Mouse (Mus musculus) T-helper 2 cell (primary cell): ENCODE results near the gene Tbc1d22a.
"Not testable (repeated sequence)": the region's sequence is repeated elsewhere in the genome, so short reads cannot be mapped to it uniquely, and the experiment has no call there.

Experiments used
- in situ Hi-C: fragments of 300-600 bp; cut with MboI, MseI; formaldehyde crosslinking; loops from one replicate; pipeline ENCODE4 v1.15.1; 2025; ENCODE audit warnings: high pct_unique_total_duplicates

The Tbc1d22a gene

GRCm38 (mm10) chr15:86201696-86202330 lies 12.4 kb upstream of the Tbc1d22a start:
- in situ Hi-C loops, result no loop called here

DNA sequence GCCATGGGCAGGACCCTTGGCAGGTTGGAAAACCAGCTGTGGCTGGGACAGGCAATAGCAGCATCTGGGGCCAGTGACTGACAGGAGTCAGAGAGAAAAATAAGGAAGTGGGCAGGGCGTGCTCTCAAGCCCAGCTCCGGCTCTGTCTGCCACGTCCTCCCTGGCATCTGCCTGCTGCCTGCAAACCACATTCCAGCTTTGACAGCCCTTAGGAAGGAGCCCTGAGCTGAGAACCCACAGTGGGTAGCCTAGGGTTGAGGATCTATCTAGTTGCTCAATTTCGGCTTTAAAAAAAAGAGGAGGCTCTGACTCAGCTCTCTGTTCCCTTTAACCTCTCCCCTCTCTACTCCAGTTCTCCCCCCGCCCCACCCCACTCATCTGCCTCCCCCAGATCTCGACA lies 11.6 kb upstream of the Tbc1d22a start:
- in situ Hi-C loops, result no loop called here

GRCm38 (mm10) chr15:86203292-86203793 lies 10.9 kb upstream of the Tbc1d22a start:
- in situ Hi-C loops, result no loop called here

GRCm38 (mm10) chr15:86203942-86204561 lies 10.2 kb upstream of the Tbc1d22a start:
- in situ Hi-C loops, result no loop called here

- in situ Hi-C loops, result no loop called here
Measured at GRCm38 (mm10) chr15:86205300-86205699, 9.0 kb upstream of the Tbc1d22a start.

DNA sequence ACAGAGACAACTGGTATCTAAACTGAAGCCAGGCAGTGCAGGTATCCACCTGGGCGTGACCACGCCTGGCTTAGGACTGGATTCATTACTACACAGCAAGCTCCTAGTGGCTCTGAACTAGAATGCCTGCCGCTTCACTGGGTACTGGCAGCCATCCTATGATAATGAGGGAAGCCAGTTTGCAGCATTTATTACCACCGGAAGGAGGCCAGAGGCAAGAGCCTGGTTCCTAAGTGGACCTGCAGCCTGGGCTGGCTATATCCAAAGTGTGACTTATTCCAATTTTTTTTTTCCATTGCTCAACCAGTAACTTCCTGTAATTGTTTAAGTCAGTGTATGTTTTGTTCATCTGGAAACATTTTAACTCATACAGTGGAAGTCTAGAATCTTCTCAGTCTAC lies 7.9 kb upstream of the Tbc1d22a start:
- in situ Hi-C loops, result no loop called here

GRCm38 (mm10) chr15:86212193-86212592 lies 2.1 kb upstream of the Tbc1d22a start:
- in situ Hi-C loops, result not testable (repeated sequence)

DNA sequence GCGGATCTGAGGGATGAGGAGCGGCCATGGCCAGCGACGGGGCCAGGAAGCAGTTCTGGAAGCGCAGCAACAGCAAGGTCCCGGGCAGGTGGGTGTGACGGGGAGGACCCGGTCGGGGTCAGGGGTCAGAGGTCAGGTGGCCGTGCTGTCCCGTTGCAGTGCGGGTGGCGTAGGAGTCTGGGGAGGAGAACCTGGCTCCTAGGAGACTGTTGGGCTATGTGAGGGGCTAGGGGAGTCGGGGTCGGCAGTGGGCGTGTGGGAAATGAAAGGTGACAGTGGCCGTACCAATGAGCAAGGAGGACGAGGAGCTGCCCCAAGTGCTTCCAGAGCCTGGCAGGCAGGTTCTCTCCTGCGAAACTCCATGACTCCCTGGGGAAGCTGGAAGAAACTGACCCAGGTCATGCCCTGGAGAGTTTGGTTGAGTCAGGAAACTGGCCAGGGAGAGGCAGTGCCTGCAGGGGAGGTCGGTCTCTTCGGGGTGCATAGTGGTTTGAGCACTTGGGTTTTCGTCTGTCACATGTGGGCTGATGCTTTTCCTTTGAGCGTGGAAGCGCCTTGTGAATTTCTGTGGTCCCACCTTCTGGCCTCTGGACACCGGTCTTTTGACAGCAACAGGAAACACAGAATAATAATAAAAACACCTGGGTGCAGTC lies 416 bp downstream of the Tbc1d22a start:
- in situ Hi-C loops, result no loop called here

DNA sequence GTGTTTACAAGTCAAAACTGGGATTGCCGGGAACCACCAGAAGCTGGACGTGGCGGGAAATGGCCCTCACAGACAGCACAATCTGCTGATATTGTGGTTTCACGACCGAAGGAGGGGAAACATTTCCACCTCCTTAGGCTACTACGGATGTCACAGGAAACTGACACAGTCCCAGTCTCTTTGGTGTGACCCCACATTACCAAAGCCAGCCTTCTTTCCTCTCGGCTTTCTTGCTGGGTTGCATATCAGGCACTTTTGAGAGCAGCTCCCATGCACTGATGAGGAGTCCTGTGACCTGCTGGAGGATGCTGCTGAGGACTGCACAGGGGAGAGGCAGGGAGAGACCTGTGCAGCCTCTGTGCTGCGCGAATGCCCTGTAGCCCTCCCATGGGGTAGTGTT lies 2.4 kb downstream of the Tbc1d22a start:
- in situ Hi-C loops, result not testable (repeated sequence)

DNA sequence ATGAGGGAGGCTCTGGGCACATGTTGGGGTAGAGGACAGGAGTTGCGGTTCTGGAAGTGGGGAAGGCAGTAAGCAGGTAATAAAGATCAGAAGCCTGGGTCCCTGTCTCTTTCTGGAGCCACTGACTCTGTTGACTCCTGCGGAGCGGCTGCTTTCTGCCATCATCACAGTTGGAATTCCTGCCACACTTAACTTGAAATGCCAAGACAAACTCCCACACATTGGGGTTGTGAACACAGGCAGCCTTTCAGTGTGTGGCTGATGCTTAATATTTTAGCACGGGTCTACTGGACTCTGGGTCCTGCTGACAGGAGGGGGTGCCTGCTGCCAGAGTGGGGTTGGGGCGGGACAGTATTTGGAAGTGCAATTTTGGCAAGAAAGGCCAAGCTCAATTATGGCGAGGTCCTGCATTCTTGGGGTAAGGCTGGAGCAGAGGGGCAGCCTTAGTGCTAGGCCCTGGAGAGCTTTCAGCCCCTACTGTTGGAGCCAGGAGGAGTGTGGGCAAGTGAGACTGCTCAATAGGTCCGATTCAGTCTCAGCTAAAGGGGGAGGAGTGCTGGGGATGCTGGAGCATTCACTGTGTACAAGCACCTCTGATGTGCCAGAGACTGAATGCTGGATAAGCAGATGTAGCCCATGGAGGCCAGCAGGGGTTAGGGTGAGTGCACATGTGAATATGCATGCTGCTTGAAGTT lies 5.4 kb downstream of the Tbc1d22a start:
- in situ Hi-C loops, result no loop called here

- in situ Hi-C loops, result no loop called here
Measured at GRCm38 (mm10) chr15:86220229-86220630, 6.0 kb downstream of the Tbc1d22a start.

GRCm38 (mm10) chr15:86220715-86221114 lies 6.5 kb downstream of the Tbc1d22a start:
- in situ Hi-C loops, result no loop called here

GRCm38 (mm10) chr15:86221369-86221768 lies 7.1 kb downstream of the Tbc1d22a start:
- in situ Hi-C loops, result no loop called here

GRCm38 (mm10) chr15:86221901-86222300 lies 7.6 kb downstream of the Tbc1d22a start:
- in situ Hi-C loops, result not testable (repeated sequence)

DNA sequence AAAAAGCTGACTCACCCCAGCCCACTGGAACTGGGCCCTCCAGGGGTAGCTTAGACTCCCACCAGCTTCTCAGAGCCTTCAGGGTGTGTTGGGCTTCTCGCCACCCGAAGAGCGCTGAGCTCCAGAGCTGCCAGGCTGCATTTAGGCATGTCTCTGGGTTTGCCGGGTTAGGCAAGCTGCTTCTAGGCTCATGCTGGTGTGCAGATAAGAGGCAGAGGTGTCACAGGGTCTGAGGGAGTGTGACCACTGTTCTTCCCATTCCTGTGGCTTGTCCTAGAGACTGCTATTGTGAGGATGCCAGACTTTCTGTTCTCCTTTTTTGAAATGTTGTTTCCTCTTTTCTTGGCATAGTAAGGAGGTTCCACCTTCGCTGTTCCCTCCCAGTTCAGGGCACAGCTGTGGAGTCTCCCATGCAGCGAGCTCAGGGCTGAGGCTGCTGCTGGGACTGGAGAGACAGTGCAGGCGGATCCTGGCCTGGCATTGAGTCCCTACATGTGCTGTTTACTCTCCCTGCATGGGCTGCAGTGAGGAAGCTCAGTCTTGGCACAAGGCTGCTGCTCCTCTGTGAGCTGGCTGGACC lies 10.8 kb downstream of the Tbc1d22a start:
- in situ Hi-C loops, result no loop called here

- in situ Hi-C loops, result no loop called here
Measured at GRCm38 (mm10) chr15:86226221-86226620, 12.0 kb downstream of the Tbc1d22a start.

- in situ Hi-C loops, result no loop called here
Measured at GRCm38 (mm10) chr15:86226968-86227367, 12.7 kb downstream of the Tbc1d22a start.

GRCm38 (mm10) chr15:86228186-86228585 lies 13.9 kb downstream of the Tbc1d22a start:
- in situ Hi-C loops, result no loop called here

- in situ Hi-C loops, result no loop called here
Measured at GRCm38 (mm10) chr15:86229088-86229487, 14.8 kb downstream of the Tbc1d22a start.

- in situ Hi-C loops, result no loop called here
Measured at GRCm38 (mm10) chr15:86229623-86230022, 15.4 kb downstream of the Tbc1d22a start.

DNA sequence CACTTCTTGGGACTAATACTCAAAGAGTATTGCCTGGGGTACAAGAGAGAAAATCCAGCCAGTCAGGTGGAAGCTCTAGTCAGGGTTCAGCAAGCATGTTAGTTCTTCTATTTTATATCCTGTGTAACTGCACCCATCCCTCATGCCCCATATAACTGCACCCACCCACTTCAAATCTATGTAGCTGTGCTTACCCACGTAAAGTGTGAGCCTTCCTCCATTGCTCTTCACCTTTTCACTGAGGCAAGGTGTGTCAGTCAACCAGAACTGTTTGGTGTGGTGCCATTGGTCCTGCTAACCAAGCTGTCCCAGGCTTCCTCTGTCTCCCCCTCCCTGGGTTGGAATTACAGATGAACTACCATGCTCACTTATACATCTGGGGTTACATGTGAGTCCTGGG lies 16.9 kb downstream of the Tbc1d22a start:
- in situ Hi-C loops, result no loop called here
